Mouse (Mus musculus) neural tube, embryonic 13.5 days (tissue): ENCODE data around the gene Myo1g. TPM values are rescaled to one million over a fixed set of nuclear protein-coding genes. Genes with fewer than 3 reads are reported as not detected.
A peak's percentile ranks its signal among the peaks of the same experiment; 100 is the strongest.

Experiments used
- ATAC-seq: fragments of 200-750 bp; cut with Nextera tagmentation; 2 replicates; pipeline ENCODE4 v1.8.0; 2017; ENCODE audit warnings: low read depth, mild to moderate bottlenecking, moderate TSS enrichment, moderate library complexity
- H3K27ac ChIP-seq: fragments of 300-500 bp; sonication (generic); replicated peaks from 2 replicates; pipeline ENCODE4 v1.5.1; 2015; ENCODE audit warnings: moderate library complexity, mild to moderate bottlenecking, inconsistent platforms
- H3K27me3 ChIP-seq: fragments of 300-500 bp; sonication (generic); 2 replicates; pipeline ENCODE4 v1.6.1; 2015; ENCODE audit warnings: mild to moderate bottlenecking, inconsistent platforms
- H3K36me3 ChIP-seq: fragments of 300-500 bp; sonication (generic); 2 replicates; pipeline ENCODE4 v1.6.1; 2015; ENCODE audit warnings: mild to moderate bottlenecking, inconsistent platforms
- H3K4me1 ChIP-seq: fragments of 300-500 bp; sonication (generic); replicated peaks from 2 replicates; pipeline ENCODE4 v1.6.1; 2015; ENCODE audit warnings: inconsistent platforms
- H3K4me2 ChIP-seq: fragments of 300-500 bp; sonication (generic); 2 replicates; pipeline ENCODE4 v1.6.1; 2015; ENCODE audit warnings: inconsistent platforms, mild to moderate bottlenecking, moderate library complexity
- H3K4me3 ChIP-seq: fragments of 300-500 bp; sonication (generic); 2 replicates; pipeline ENCODE4 v1.5.1; 2015; ENCODE audit warnings: mild to moderate bottlenecking, inconsistent platforms
- H3K9ac ChIP-seq: fragments of 300-500 bp; sonication (generic); 2 replicates; pipeline ENCODE4 v1.6.1; 2015; ENCODE audit warnings: moderate library complexity, mild to moderate bottlenecking, inconsistent platforms
- H3K9me3 ChIP-seq: fragments of 300-500 bp; sonication (generic); 2 replicates; pipeline ENCODE4 v1.6.1; 2016; ENCODE audit warnings: inconsistent platforms
- WGBS: fragments of 180-500 bp; shearing (Covaris S2); methylation state at CpG from one replicate; pipeline ENCODE4 v1.1.7; 2015; 5-methylcytosine and 5-hydroxymethylcytosine counted together
- polyA plus RNA-seq: library from polyadenylated mRNA; unstranded; fragments of >200 nt; fragmentation: Nextera tagmentation; extraction: Ambion mirVana; gene quantifications from 2 replicates; pipeline ENCODE4 v1.2.1, GENCODE M21; 2015

Gene Myo1g
- polyA plus RNA-seq = 0.52 TPM in 2 replicates

- no peak for ATAC-seq
- H3K27ac ChIP-seq = no peak within 1 kb of the TSS
- no peak within 1 kb of the TSS for H3K4me3 ChIP-seq
- peaks cover 19% of the 10 kb centered on the region for H3K36me3 ChIP-seq
- H3K27me3 ChIP-seq = no peaks in the 10 kb centered on the region
- 0 out of 2 replicates have a peak, but pooled peaks cover 3% of the 10 kb centered on the region for H3K4me1 ChIP-seq
- no peak within 1 kb of the TSS for H3K4me2 ChIP-seq
- 82% methylated on average over 7 of the region's 7 CpGs for WGBS
- no peaks in the 10 kb centered on the region for H3K9me3 ChIP-seq
- H3K9ac ChIP-seq = no peak within 1 kb of the TSS
Measured at GRCm38 (mm10) chr11:6520507-6521173, at the start of gene Myo1g. Gene Myo1g (minus strand): TSS chr11:6520965.

GRCm38 (mm10) chr11:6569410-6569777, 48.6 kb upstream of the Myo1g start:
- Histone ChIP-seq H3K9ac (peak overlapping the region; percentile 45), H3K27ac (peak overlapping the region; percentile 79), H3K36me3 (peaks cover 17% of the 10 kb centered on the region), H3K27me3 (no peaks in the 10 kb centered on the region), H3K4me2 (no peak overlapping the region), H3K4me3 (no peak overlapping the region), H3K4me1 (peaks cover 23% of the 10 kb centered on the region), H3K9me3 (no peaks in the 10 kb centered on the region)
- peak; percentile 33; the same call in 1 of the 2 replicates for ATAC-seq
- WGBS = 58% methylated on average over 3 of the region's 3 CpGs

GRCm38 (mm10) chr11:6568584-6569409, 48.0 kb upstream of the Myo1g start:
- no peaks in the 10 kb centered on the region for H3K27me3 ChIP-seq
- H3K4me2 ChIP-seq = 0 out of 2 replicates have a peak overlapping the region, but pooled peaks have one; percentile 11
- no peak overlapping the region for H3K4me3 ChIP-seq
- no peaks in the 10 kb centered on the region for H3K9me3 ChIP-seq
- peak overlapping the region; percentile 45; the same call in 1 of the 2 replicates for H3K9ac ChIP-seq
- peak; percentile 62; the same call in 1 of the 2 replicates for ATAC-seq
- peaks cover 17% of the 10 kb centered on the region for H3K36me3 ChIP-seq
- 55% methylated on average over 11 of the region's 11 CpGs for WGBS
- peak overlapping the region; percentile 79 for H3K27ac ChIP-seq
- peaks cover 23% of the 10 kb centered on the region for H3K4me1 ChIP-seq

- no peak overlapping the region; the same call in 1 of the 2 replicates for H3K9ac ChIP-seq
- no peak overlapping the region for H3K4me2 ChIP-seq
- WGBS = 87% methylated on average over 8 of the region's 8 CpGs
- ATAC-seq = no peak
- H3K9me3 ChIP-seq = no peaks in the 10 kb centered on the region
- H3K27me3 ChIP-seq = no peaks in the 10 kb centered on the region
- no peak overlapping the region for H3K4me3 ChIP-seq
- H3K4me1 ChIP-seq = peaks cover 23% of the 10 kb centered on the region
- H3K36me3 ChIP-seq = peaks cover 15% of the 10 kb centered on the region
- peak overlapping the region; percentile 79 for H3K27ac ChIP-seq
Measured at GRCm38 (mm10) chr11:6567951-6568350, 47.2 kb upstream of the Myo1g start.

- Histone ChIP-seq H3K9ac (no peak overlapping the region), H3K4me2 (no peak overlapping the region), H3K4me1 (peaks cover 23% of the 10 kb centered on the region), H3K27ac (no peak overlapping the region), H3K36me3 (peaks cover 18% of the 10 kb centered on the region), H3K27me3 (no peaks in the 10 kb centered on the region), H3K4me3 (no peak overlapping the region), H3K9me3 (no peaks in the 10 kb centered on the region)
- ATAC-seq = no peak
- WGBS = 81% methylated on average over 4 of the region's 4 CpGs
Measured at GRCm38 (mm10) chr11:6566496-6566895, 45.7 kb upstream of the Myo1g start.

- H3K4me2 ChIP-seq = no peak overlapping the region
- no peak overlapping the region for H3K4me3 ChIP-seq
- 93% methylated on average over 4 of the region's 4 CpGs for WGBS
- no peak overlapping the region for H3K27ac ChIP-seq
- no peaks in the 10 kb centered on the region for H3K9me3 ChIP-seq
- ATAC-seq = no peak
- H3K9ac ChIP-seq = no peak overlapping the region
- peaks cover 6% of the 10 kb centered on the region for H3K4me1 ChIP-seq
- H3K27me3 ChIP-seq = no peaks in the 10 kb centered on the region
- H3K36me3 ChIP-seq = 0 out of 2 replicates have a peak, but pooled peaks cover 7% of the 10 kb centered on the region
Measured at GRCm38 (mm10) chr11:6563201-6563600, 42.4 kb upstream of the Myo1g start.

GRCm38 (mm10) chr11:6562359-6562758, 41.6 kb upstream of the Myo1g start:
- Histone ChIP-seq H3K4me3 (no peak overlapping the region), H3K9me3 (no peaks in the 10 kb centered on the region), H3K27ac (no peak overlapping the region), H3K9ac (no peak overlapping the region), H3K4me2 (no peak overlapping the region), H3K27me3 (no peaks in the 10 kb centered on the region), H3K4me1 (no peaks in the 10 kb centered on the region; the same call in 1 of the 2 replicates), H3K36me3 (0 out of 2 replicates have a peak, but pooled peaks cover 7% of the 10 kb centered on the region)
- no peak for ATAC-seq
- 94% methylated on average over 6 of the region's 6 CpGs for WGBS

GRCm38 (mm10) chr11:6561474-6561873, 40.7 kb upstream of the Myo1g start:
- no peak for ATAC-seq
- Histone ChIP-seq H3K27me3 (no peaks in the 10 kb centered on the region), H3K27ac (no peak overlapping the region), H3K4me2 (no peak overlapping the region), H3K4me1 (no peaks in the 10 kb centered on the region; the same call in 1 of the 2 replicates), H3K36me3 (peaks cover 13% of the 10 kb centered on the region; the same call in 1 of the 2 replicates), H3K4me3 (no peak overlapping the region), H3K9ac (no peak overlapping the region), H3K9me3 (no peaks in the 10 kb centered on the region)
- WGBS = 83% methylated on average over 4 of the region's 4 CpGs

- Histone ChIP-seq H3K9me3 (no peaks in the 10 kb centered on the region), H3K27ac (no peak overlapping the region), H3K4me2 (no peak overlapping the region), H3K4me1 (no peaks in the 10 kb centered on the region; the same call in 1 of the 2 replicates), H3K27me3 (no peaks in the 10 kb centered on the region), H3K4me3 (no peak overlapping the region), H3K9ac (no peak overlapping the region), H3K36me3 (peaks cover 13% of the 10 kb centered on the region; the same call in 1 of the 2 replicates)
- 95% methylated on average over 13 of the region's 13 CpGs for WGBS
- ATAC-seq = no peak
Measured at GRCm38 (mm10) chr11:6560655-6561360, 40.0 kb upstream of the Myo1g start.

- H3K4me1 ChIP-seq = no peaks in the 10 kb centered on the region; the same call in 1 of the 2 replicates
- no peaks in the 10 kb centered on the region for H3K27me3 ChIP-seq
- H3K4me3 ChIP-seq = no peak overlapping the region
- H3K9me3 ChIP-seq = no peaks in the 10 kb centered on the region
- no peak overlapping the region for H3K9ac ChIP-seq
- H3K36me3 ChIP-seq = peaks cover 13% of the 10 kb centered on the region; the same call in 1 of the 2 replicates
- H3K27ac ChIP-seq = no peak overlapping the region
- no peak overlapping the region for H3K4me2 ChIP-seq
- ATAC-seq = no peak
- 95% methylated on average over 2 of the region's 2 CpGs for WGBS
Measured at GRCm38 (mm10) chr11:6559996-6560395, 39.2 kb upstream of the Myo1g start.

- ATAC-seq = no peak
- WGBS = 88% methylated on average over 3 of the region's 3 CpGs
- Histone ChIP-seq H3K4me2 (no peak overlapping the region), H3K4me1 (no peaks in the 10 kb centered on the region; the same call in 1 of the 2 replicates), H3K27ac (no peak overlapping the region), H3K4me3 (no peak overlapping the region), H3K36me3 (peaks cover 15% of the 10 kb centered on the region; the same call in 1 of the 2 replicates), H3K27me3 (no peaks in the 10 kb centered on the region), H3K9ac (no peak overlapping the region), H3K9me3 (no peaks in the 10 kb centered on the region)
Measured at GRCm38 (mm10) chr11:6558234-6558633, 37.5 kb upstream of the Myo1g start.
